Comparison of ENCODE assay signal across 8 mouse cellular contexts in genomic region chr2:59159961-59160604, GRCm38 (mm10). TPM values are rescaled to one million over a fixed set of nuclear protein-coding genes. Genes with fewer than 3 reads are reported as not detected.
DNase-seq lines count a peak whose midpoint lies in the region; ATAC-seq and TF ChIP-seq lines count a peak whose summit lies in the region.

No protein-coding gene starts in this region.

- WGBS in forebrain, embryonic 13.5 days = under 1% methylated on average over 16 of the region's 16 CpGs
- WGBS in kidney, embryonic 14.5 days = under 1% methylated on average over 16 of the region's 16 CpGs
- under 1% methylated on average over 16 of the region's 16 CpGs for WGBS in midbrain, embryonic 13.5 days

- peak overlapping the region; percentile 83 for H3K4me2 ChIP-seq in forebrain, embryonic 13.5 days
- H3K4me2 ChIP-seq in kidney, embryonic 14.5 days (replicated peaks; ENCODE audit: low read depth, low read length) = peak overlapping the region; percentile 68
- H3K4me2 ChIP-seq in midbrain, embryonic 13.5 days (replicated peaks) = peak overlapping the region; percentile 85

- peaks cover 17% of the 10 kb centered on the region for H3K4me1 ChIP-seq in bone marrow macrophage, adult 2 months (ENCODE audit: control insufficient read depth, insufficient read depth, low read length)
- peaks cover 22% of the 10 kb centered on the region for H3K4me1 ChIP-seq in forebrain, embryonic 13.5 days
- H3K4me1 ChIP-seq in kidney, embryonic 14.5 days (ENCODE audit: control insufficient read depth, insufficient read depth, low read length) = peaks cover 14% of the 10 kb centered on the region; the same call in 1 of the 2 replicates
- H3K4me1 ChIP-seq in midbrain, embryonic 13.5 days (replicated peaks) = peaks cover 23% of the 10 kb centered on the region

- H3K27me3 ChIP-seq in forebrain, embryonic 13.5 days = no peaks in the 10 kb centered on the region
- no peaks in the 10 kb centered on the region for H3K27me3 ChIP-seq in kidney, embryonic 14.5 days (ENCODE audit: control insufficient read depth, insufficient read depth, low read length)
- H3K27me3 ChIP-seq in midbrain, embryonic 13.5 days = no peaks in the 10 kb centered on the region

- no peak for TF ChIP-seq CTCF in bone marrow macrophage, adult 2 months (IDR thresholded peaks at IDR 0.05; ENCODE audit: low read depth, low read length)

- H3K36me3 ChIP-seq in forebrain, embryonic 13.5 days (ENCODE audit: poor library complexity, severe bottlenecking) = no peaks in the 10 kb centered on the region
- H3K36me3 ChIP-seq in kidney, embryonic 14.5 days (ENCODE audit: control insufficient read depth, insufficient read depth, low read length) = no peaks in the 10 kb centered on the region
- H3K36me3 ChIP-seq in midbrain, embryonic 13.5 days = no peaks in the 10 kb centered on the region

- ATAC-seq in forebrain, embryonic 13.5 days = peak; percentile 6
- ATAC-seq in kidney, embryonic 14.5 days (ENCODE audit: low FRiP score, low TSS enrichment) = peak; percentile 10
- ATAC-seq in midbrain, embryonic 13.5 days = no peak; the same call in 1 of the 2 replicates

- peak overlapping the region; percentile 47 for H3K9ac ChIP-seq in forebrain, embryonic 13.5 days
- peak overlapping the region; percentile 18; the same call in 1 of the 2 replicates for H3K9ac ChIP-seq in kidney, embryonic 14.5 days (ENCODE audit: low read depth, low read length)
- H3K9ac ChIP-seq in midbrain, embryonic 13.5 days (replicated peaks) = peak overlapping the region; percentile 53

- peak; percentile 46 for DNase-seq in layer of hippocampus, adult 9-11 months
- no peak for DNase-seq in layer of hippocampus, postnatal 25 days (ENCODE audit: extremely low spot score in 1 of 2, low spot score in 1 of 2)
- DNase-seq in thymus, postnatal 25 days = no peak
- DNase-seq in thymus, postnatal 0 days (ENCODE audit: low spot score) = no peak

- H3K27ac ChIP-seq in bone marrow macrophage, adult 2 months (ENCODE audit: insufficient read depth, low read depth, low read length) = peak overlapping the region; percentile 39
- H3K27ac ChIP-seq in forebrain, embryonic 13.5 days = peak overlapping the region; percentile 15; the same call in 1 of the 2 replicates
- H3K27ac ChIP-seq in kidney, embryonic 14.5 days (ENCODE audit: low read depth, low read length) = 0 out of 2 replicates have a peak overlapping the region, but pooled peaks have one; percentile 17
- H3K27ac ChIP-seq in midbrain, embryonic 13.5 days = peak overlapping the region; percentile 48

- no peaks in the 10 kb centered on the region for H3K9me3 ChIP-seq in forebrain, embryonic 13.5 days (replicated peaks)
- H3K9me3 ChIP-seq in kidney, embryonic 14.5 days (ENCODE audit: control insufficient read depth, low read length) = no peaks in the 10 kb centered on the region
- no peaks in the 10 kb centered on the region for H3K9me3 ChIP-seq in midbrain, embryonic 13.5 days

- H3K4me3 ChIP-seq in bone marrow macrophage, adult 2 months (ENCODE audit: insufficient read depth, low read length) = peak overlapping the region; percentile 61
- peak overlapping the region; percentile 91 for H3K4me3 ChIP-seq in forebrain, embryonic 13.5 days
- H3K4me3 ChIP-seq in kidney, embryonic 14.5 days (ENCODE audit: low read length) = peak overlapping the region; percentile 88
- peak overlapping the region; percentile 94 for H3K4me3 ChIP-seq in midbrain, embryonic 13.5 days (replicated peaks)

- no peak for TF ChIP-seq POLR2A in bone marrow macrophage, adult 2 months (IDR thresholded peaks at IDR 0.05; ENCODE audit: borderline replicate concordance, low read depth, low read length)

RNA-seq across cellular contexts. Expression of gene Ccdc148, which starts 0.4 kb away (rescaled TPM):
- 10 to 100 TPM; 11.3 to 12.7 TPM for total RNA-seq in layer of hippocampus, postnatal 25 days (2021)
- 0.27 TPM in 1 of 2 replicates, not detected in the other for polyA plus RNA-seq in bone marrow macrophage, adult 2 months (2012; ENCODE audit: insufficient read depth, insufficient read length, missing spikeins)
- polyA plus RNA-seq in forebrain, embryonic 13.5 days (2015; fragmentation: Nextera tagmentation; extraction: Ambion mirVana) = 3.0 and 3.2 TPM in 2 replicates
- 1.0 and 1.2 TPM in 2 replicates for polyA plus RNA-seq in kidney, embryonic 14.5 days (2014; fragmentation: Nextera tagmentation; extraction: Ambion mirVana)
- polyA plus RNA-seq in midbrain, embryonic 13.5 days (2015; fragmentation: Nextera tagmentation; extraction: Ambion mirVana) = 3.3 and 3.9 TPM in 2 replicates
- 0.60 and 0.68 TPM in 2 replicates for polyA plus RNA-seq in thymus, postnatal 0 days (2015; fragmentation: Nextera tagmentation; extraction: Ambion mirVana)

RNA-seq across cellular contexts. Expression of gene Pkp4, which starts 0.6 kb away (rescaled TPM):
- total RNA-seq in layer of hippocampus, postnatal 25 days (2021) = 100 to 1,000 TPM; 274 to 299 TPM
- polyA plus RNA-seq in bone marrow macrophage, adult 2 months (2012; ENCODE audit: insufficient read depth, insufficient read length, missing spikeins) = 20.0 and 23.9 TPM in 2 replicates
- 19.7 and 22.3 TPM in 2 replicates for polyA plus RNA-seq in forebrain, embryonic 13.5 days (2015; fragmentation: Nextera tagmentation; extraction: Ambion mirVana)
- polyA plus RNA-seq in kidney, embryonic 14.5 days (2014; fragmentation: Nextera tagmentation; extraction: Ambion mirVana) = 29.7 and 31.1 TPM in 2 replicates
- 17.4 and 17.7 TPM in 2 replicates for polyA plus RNA-seq in midbrain, embryonic 13.5 days (2015; fragmentation: Nextera tagmentation; extraction: Ambion mirVana)
- polyA plus RNA-seq in thymus, postnatal 0 days (2015; fragmentation: Nextera tagmentation; extraction: Ambion mirVana) = 10.9 and 11.6 TPM in 2 replicates
